Mouse (Mus musculus) G1E (cell line): ENCODE measurements around the gene D330020A13Rik.

Experiments used
- CTCF ChIP-seq: IDR thresholded peaks from 2 replicates; pipeline ENCODE4 v1.5.1; 2012; ENCODE audit warnings: low read depth, low read length, inconsistent platforms, mixed read lengths
- TAL1 ChIP-seq: conservative IDR thresholded peaks from 2 replicates; pipeline ENCODE4 v1.6.1; 2012; ENCODE audit warnings: low read depth, low read length, inconsistent platforms, mixed read lengths

DNA sequence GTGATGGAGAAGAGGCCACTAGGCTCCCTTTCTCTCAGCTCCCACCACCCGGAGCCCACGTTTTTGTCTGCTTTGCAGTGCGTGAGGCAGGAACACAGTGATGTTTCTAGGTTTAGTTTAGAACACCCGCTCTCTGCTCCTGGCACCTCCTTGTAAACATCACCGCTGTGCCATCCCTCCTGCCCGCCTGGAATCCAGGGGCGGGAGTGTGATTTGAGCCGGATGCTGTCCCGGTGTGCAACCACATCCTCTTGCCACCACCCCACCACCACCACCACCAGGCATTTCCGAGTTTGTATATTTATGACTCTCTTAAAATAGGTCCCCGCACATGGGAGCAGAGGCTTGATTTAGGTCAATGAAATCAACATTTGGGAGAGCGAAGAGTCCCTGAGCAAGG is 38.5 kb upstream of the D330020A13Rik start:
- TF ChIP-seq CTCF (no peak), TAL1 (no peak)
